Mouse (Mus musculus): ENCODE data around the gene Tmem200b. TPM values are rescaled to one million over a fixed set of nuclear protein-coding genes. Genes with fewer than 3 reads are reported as not detected.

Gene Tmem200b
- polyA plus RNA-seq (2016; fragmentation: Nextera tagmentation; extraction: Ambion mirVana): 2.1 and 2.8 TPM in 2 replicates

DNA sequence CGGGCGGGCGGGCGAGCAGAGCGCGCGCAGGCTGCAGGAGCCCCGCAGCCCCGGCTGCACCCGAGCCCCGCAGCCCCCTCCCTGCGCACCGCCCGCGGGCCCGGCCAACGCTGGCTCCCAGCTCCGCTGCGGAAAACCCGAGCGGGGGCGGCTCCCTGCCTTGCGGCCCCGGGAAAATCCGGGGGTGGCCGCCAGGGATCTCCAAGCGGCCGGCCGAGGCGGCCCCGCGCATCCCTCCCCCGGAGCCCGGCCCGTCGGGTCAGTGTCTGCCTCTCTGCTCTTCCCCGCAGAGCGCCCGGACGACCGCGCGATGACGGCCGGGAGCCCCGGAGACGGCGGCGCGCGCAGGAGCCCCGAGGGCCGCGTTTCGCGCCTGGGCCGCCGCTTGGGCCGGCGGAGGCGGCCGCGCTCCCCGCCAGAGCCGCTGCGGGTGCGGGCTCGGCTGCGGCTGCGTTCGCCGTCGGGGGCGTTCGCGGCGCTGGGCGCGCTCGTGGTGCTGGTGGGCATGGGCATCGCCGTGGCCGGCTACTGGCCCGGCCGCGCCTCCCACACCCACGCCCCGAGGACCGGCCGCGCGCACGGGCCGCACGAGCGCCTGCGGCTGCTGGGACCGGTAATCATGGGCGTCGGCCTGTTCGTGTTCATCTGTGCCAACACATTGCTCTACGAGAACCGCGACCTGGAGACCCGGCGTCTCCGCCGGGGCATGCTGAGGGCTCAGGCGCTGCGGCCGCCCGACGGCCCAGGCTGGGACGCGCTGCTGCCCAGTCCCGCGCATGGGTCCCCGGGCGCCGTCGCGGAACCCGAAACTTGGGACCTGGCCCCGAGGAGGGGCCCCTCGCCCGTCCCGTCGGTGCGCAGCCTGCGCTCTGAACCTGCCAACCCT lies at the start of gene Tmem200b:
Gene Tmem200b, plus strand, starts transcription at position 311 of the 886 bp plus-strand sequence.
- no peak for DNase-seq (ENCODE audit: low spot score)

GRCm38 (mm10) chr4:131872672-131873292 lies 48.8 kb upstream of the Tmem200b start:
- Histone ChIP-seq H3K27me3 (replicated peaks; ENCODE audit: low read depth, poor library complexity, severe bottlenecking) (no peaks in the 10 kb centered on the region), H3K27ac (replicated peaks) (peak overlapping the region; percentile 100), H3K4me3 (peak overlapping the region; percentile 90), H3K36me3 (replicated peaks) (peaks cover 15% of the 10 kb centered on the region), H3K4me1 (peaks cover 41% of the 10 kb centered on the region), H3K9me3 (no peaks in the 10 kb centered on the region)
- WGBS: 12% methylated on average over 11 of the region's 11 CpGs
- DNase-seq (ENCODE audit: low spot score): peak; percentile 15

More for the DNA sequence above, at the start of gene Tmem200b:
- WGBS: 1% methylated on average over 129 of the region's 130 CpGs
- Histone ChIP-seq H3K27me3 (replicated peaks; ENCODE audit: low read depth, poor library complexity, severe bottlenecking) (peaks cover 88% of the 10 kb centered on the region), H3K36me3 (replicated peaks) (peaks cover 45% of the 10 kb centered on the region), H3K27ac (replicated peaks) (peak within 1 kb of the TSS; percentile 96), H3K9me3 (no peaks in the 10 kb centered on the region), H3K4me3 (peak within 1 kb of the TSS; percentile 80), H3K4me1 (peaks cover 92% of the 10 kb centered on the region)

DNA sequence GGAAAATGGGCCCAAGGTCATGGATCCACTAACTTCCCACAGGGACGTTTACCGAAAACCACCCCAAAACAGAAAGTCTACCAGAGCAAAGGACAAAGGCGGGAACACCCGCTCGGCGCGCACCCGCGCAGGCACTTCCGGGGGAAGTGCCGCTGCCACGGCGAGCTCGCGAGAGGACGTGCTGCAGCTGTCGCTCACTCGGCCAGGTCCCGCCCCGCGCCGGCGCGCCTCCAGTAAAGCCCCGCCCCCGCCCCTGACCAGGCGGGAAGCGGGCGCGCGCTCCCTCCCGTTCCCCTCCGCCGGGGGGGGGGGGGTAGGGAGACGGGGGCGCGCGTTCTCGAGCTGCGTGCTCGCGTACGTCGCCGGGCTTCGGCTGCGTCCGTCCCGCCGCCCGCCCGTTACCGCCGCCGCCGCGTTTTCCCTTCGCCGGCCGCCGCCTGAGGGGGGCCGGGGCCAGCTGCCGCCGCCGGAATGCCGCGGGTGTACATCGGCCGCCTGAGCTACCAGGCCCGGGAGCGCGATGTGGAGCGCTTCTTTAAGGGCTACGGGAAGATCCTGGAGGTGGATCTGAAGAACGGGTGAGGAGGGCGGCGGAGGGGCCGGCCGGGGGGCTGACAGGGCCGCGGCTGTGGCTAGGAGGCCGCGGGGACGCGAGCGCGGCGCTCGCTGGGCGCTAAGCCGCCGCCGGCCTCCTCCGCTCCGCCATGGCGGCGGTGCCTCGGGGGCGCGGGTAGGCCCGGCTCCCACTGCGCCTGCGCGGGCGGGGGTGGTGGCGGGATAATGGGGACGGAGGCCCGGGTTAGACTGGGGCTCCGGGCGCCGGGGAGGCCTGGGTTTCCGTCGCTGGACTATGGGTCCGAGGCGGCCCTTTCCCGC lies 48.0 kb upstream of the Tmem200b start, which contains the start of gene Srsf4:
Gene Srsf4, plus strand, starts transcription at position 325 of the 876 bp plus-strand sequence.
- under 1% methylated on average over 114 of the region's 116 CpGs for WGBS
- H3K4me3 ChIP-seq: peak within 1 kb of the TSS; percentile 90
- peak; percentile 99 for DNase-seq (ENCODE audit: low spot score)
- no peaks in the 10 kb centered on the region for H3K27me3 ChIP-seq (replicated peaks; ENCODE audit: low read depth, poor library complexity, severe bottlenecking)
- H3K27ac ChIP-seq (replicated peaks): peak within 1 kb of the TSS; percentile 100
- peaks cover 14% of the 10 kb centered on the region for H3K36me3 ChIP-seq (replicated peaks)
- H3K4me1 ChIP-seq: peaks cover 48% of the 10 kb centered on the region
- H3K9me3 ChIP-seq: no peaks in the 10 kb centered on the region

- H3K27me3 ChIP-seq (replicated peaks; ENCODE audit: low read depth, poor library complexity, severe bottlenecking): no peaks in the 10 kb centered on the region
Observed at GRCm38 (mm10) chr4:131874169-131874536, 47.4 kb upstream of the Tmem200b start.

GRCm38 (mm10) chr4:131874567-131874966 lies 47.0 kb upstream of the Tmem200b start:
- Histone ChIP-seq H3K4me1 (peaks cover 49% of the 10 kb centered on the region), H3K27me3 (replicated peaks; ENCODE audit: low read depth, poor library complexity, severe bottlenecking) (no peaks in the 10 kb centered on the region), H3K4me3 (peak overlapping the region; percentile 90), H3K36me3 (replicated peaks) (peaks cover 14% of the 10 kb centered on the region), H3K27ac (replicated peaks) (peak overlapping the region; percentile 100), H3K9me3 (no peaks in the 10 kb centered on the region)
- 6% methylated on average over 11 of the region's 11 CpGs for WGBS
- DNase-seq (ENCODE audit: low spot score): no peak

More at GRCm38 (mm10) chr4:131874169-131874536, 47.4 kb upstream of the Tmem200b start:
- H3K27ac ChIP-seq (replicated peaks): peak overlapping the region; percentile 100
- H3K36me3 ChIP-seq (replicated peaks): peaks cover 14% of the 10 kb centered on the region
- H3K4me3 ChIP-seq: peak overlapping the region; percentile 90
- under 1% methylated on average over 20 of the region's 20 CpGs for WGBS
- peaks cover 49% of the 10 kb centered on the region for H3K4me1 ChIP-seq
- H3K9me3 ChIP-seq: no peaks in the 10 kb centered on the region
- DNase-seq (ENCODE audit: low spot score): no peak

GRCm38 (mm10) chr4:131875242-131875641 lies 46.3 kb upstream of the Tmem200b start:
- Histone ChIP-seq H3K9me3 (no peaks in the 10 kb centered on the region), H3K27me3 (replicated peaks; ENCODE audit: low read depth, poor library complexity, severe bottlenecking) (no peaks in the 10 kb centered on the region), H3K36me3 (replicated peaks) (peaks cover 11% of the 10 kb centered on the region), H3K4me3 (peak overlapping the region; percentile 90), H3K27ac (replicated peaks) (no peak overlapping the region), H3K4me1 (peaks cover 49% of the 10 kb centered on the region)
- no peak for DNase-seq (ENCODE audit: low spot score)
- 45% methylated on average over 3 of the region's 3 CpGs for WGBS

- no peak for DNase-seq (ENCODE audit: low spot score)
- no peak overlapping the region for H3K27ac ChIP-seq (replicated peaks)
- no peaks in the 10 kb centered on the region for H3K27me3 ChIP-seq (replicated peaks; ENCODE audit: low read depth, poor library complexity, severe bottlenecking)
- H3K4me3 ChIP-seq: peak overlapping the region; percentile 9; the same call in 1 of the 2 replicates
- WGBS: 78% methylated on average over 2 of the region's 2 CpGs
- H3K36me3 ChIP-seq (replicated peaks): no peaks in the 10 kb centered on the region; the same call in 1 of the 2 replicates
- no peaks in the 10 kb centered on the region for H3K9me3 ChIP-seq
- H3K4me1 ChIP-seq: peaks cover 56% of the 10 kb centered on the region
Observed at GRCm38 (mm10) chr4:131876836-131877235, 44.7 kb upstream of the Tmem200b start.

GRCm38 (mm10) chr4:131879692-131880091 lies 41.9 kb upstream of the Tmem200b start:
- Histone ChIP-seq H3K4me1 (peaks cover 55% of the 10 kb centered on the region), H3K27ac (replicated peaks) (no peak overlapping the region), H3K27me3 (replicated peaks; ENCODE audit: low read depth, poor library complexity, severe bottlenecking) (no peaks in the 10 kb centered on the region), H3K4me3 (no peak overlapping the region), H3K9me3 (no peaks in the 10 kb centered on the region), H3K36me3 (replicated peaks) (peaks cover 8% of the 10 kb centered on the region)
- 84% methylated on average over 1 of the region's 1 CpGs for WGBS
- no peak for DNase-seq (ENCODE audit: low spot score)

DNA sequence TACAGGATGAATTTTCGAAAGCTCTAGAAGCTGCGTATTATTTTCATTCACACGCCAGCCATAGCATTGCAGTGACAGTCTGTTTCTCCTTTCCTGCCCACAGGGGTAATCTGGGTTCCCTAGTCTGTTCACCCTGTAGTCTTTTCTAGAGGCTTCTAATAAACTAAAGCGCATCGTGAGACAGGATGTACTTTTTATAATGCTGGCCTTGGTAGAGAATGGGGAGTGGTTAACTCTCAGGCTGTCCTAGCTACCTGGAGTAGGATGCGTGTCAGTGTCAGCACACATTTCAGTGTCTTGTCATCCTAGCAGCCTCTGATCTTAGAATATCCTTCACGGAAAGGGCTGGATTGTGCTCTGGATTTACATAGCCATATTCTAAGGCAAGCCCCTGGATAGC lies 40.3 kb upstream of the Tmem200b start:
- Histone ChIP-seq H3K4me1 (peaks cover 39% of the 10 kb centered on the region), H3K27me3 (replicated peaks; ENCODE audit: low read depth, poor library complexity, severe bottlenecking) (no peaks in the 10 kb centered on the region), H3K27ac (replicated peaks) (no peak overlapping the region), H3K9me3 (no peaks in the 10 kb centered on the region), H3K4me3 (no peak overlapping the region), H3K36me3 (replicated peaks) (peaks cover 24% of the 10 kb centered on the region)
- WGBS: 91% methylated on average over 7 of the region's 7 CpGs
- no peak for DNase-seq (ENCODE audit: low spot score)

DNA sequence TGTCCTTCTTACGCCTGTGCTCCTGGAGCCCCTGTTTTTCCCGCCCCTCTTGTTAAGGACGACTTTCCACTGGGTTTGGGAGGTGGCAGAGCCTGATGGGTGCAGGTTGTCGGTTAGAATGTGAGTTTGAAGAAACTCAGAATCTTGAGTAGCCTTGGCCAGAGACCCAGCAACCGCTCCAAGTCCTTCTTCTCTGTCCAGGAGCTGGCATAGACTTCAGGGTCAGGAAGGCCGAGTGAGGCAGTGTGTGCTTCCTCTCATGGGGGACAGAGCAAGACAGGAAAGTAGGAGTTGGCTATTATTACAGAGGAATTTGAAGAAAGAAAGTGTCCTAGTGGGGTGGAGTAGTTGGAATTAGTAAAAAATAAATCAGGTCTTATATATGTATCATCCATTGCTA lies 38.0 kb upstream of the Tmem200b start:
- no peak overlapping the region for H3K27ac ChIP-seq (replicated peaks)

DNA sequence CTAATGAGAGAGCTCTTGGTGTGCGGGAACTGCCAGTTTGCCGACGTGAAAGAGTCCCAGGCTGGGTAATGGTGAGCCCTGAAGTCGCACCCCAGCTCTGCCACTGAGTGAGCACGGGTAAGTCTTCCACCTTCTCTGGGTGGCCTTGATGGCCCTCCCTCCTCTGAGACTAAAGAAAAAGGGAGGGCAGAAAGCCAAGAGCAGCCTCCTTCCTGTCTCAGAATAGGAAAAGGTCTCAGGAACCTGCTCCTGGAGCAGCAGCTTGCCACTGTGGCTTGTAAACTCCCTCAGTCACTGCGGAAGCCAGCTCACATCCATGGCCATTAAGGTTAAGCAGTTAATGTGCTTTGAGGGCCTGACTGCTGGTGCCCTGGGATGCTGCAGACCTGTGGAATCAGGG lies 36.2 kb upstream of the Tmem200b start:
- H3K36me3 ChIP-seq (replicated peaks): peaks cover 62% of the 10 kb centered on the region
- peaks cover 16% of the 10 kb centered on the region for H3K4me1 ChIP-seq
- no peak for DNase-seq (ENCODE audit: low spot score)
- WGBS: 87% methylated on average over 6 of the region's 6 CpGs
- H3K9me3 ChIP-seq: no peaks in the 10 kb centered on the region
- H3K27ac ChIP-seq (replicated peaks): no peak overlapping the region
- H3K27me3 ChIP-seq (replicated peaks; ENCODE audit: low read depth, poor library complexity, severe bottlenecking): no peaks in the 10 kb centered on the region
- no peak overlapping the region for H3K4me3 ChIP-seq

More for the DNA sequence above, 38.0 kb upstream of the Tmem200b start:
- Histone ChIP-seq H3K27me3 (replicated peaks; ENCODE audit: low read depth, poor library complexity, severe bottlenecking) (no peaks in the 10 kb centered on the region), H3K4me3 (no peak overlapping the region), H3K9me3 (no peaks in the 10 kb centered on the region), H3K36me3 (replicated peaks) (peaks cover 45% of the 10 kb centered on the region), H3K4me1 (peaks cover 16% of the 10 kb centered on the region)
- WGBS: 81% methylated on average over 6 of the region's 6 CpGs
- no peak for DNase-seq (ENCODE audit: low spot score)

DNA sequence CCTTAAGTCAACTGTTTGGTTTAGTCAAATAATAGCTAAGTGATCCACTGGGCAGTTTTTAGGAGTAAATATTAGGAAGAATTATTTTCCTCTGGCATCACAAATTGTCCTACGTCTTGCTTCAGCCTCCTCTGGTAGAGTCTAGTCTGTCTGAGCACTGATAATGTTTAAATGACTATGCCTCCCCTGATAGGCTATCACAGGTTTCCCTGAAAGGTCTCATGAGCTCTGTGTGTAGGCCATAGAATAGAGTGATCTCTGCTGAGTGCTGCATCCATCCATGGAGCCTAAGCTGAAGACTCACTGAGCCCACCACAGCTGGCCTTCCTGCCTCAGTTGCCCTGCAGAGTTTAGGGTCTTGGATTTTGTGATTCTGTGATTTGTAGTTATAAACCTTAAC lies 33.0 kb upstream of the Tmem200b start:
- Histone ChIP-seq H3K36me3 (replicated peaks) (peaks cover 93% of the 10 kb centered on the region), H3K27me3 (replicated peaks; ENCODE audit: low read depth, poor library complexity, severe bottlenecking) (no peaks in the 10 kb centered on the region)

More for the DNA sequence above, 33.0 kb upstream of the Tmem200b start:
- Histone ChIP-seq H3K9me3 (no peaks in the 10 kb centered on the region), H3K4me3 (no peak overlapping the region), H3K27ac (replicated peaks) (no peak overlapping the region), H3K4me1 (peaks cover 2% of the 10 kb centered on the region)
- 87% methylated on average over 1 of the region's 1 CpGs for WGBS
- no peak for DNase-seq (ENCODE audit: low spot score)
